Mouse (Mus musculus) layer of hippocampus, adult 11-12 months (tissue): ENCODE results near the gene Eif3m.

Experiments used
- DNase-seq: peaks from one replicate; pipeline ENCODE4 v3.0.0; 2022; ENCODE audit warnings: low spot score

Eif3m gene

GRCm38 (mm10) chr2:105016192-105016966 is 501 bp downstream of the Eif3m start:
- DNase-seq, result no peak

DNA sequence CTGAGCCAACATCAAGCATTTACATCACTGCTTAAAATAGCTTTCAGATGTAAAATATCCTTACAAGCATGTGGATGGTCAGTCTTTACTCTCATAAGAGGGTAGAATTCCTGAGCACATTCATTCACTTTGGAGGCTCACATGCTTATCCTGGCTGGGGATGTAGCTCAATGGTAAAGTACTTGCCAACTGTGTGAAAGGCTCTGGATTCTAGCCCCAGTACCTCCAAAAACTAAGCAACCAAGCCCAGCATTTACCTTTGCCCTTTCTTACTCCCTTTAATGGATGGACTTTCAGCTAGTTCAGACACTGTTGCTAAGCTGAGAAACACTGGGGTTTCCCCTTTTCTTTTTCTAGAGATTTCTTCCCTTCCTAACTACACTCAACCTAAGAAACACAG is 9.6 kb downstream of the Eif3m start:
- no peak for DNase-seq

- DNase-seq, result no peak
Observed at GRCm38 (mm10) chr2:104996201-104996600, 20.7 kb downstream of the Eif3m start.

DNA sequence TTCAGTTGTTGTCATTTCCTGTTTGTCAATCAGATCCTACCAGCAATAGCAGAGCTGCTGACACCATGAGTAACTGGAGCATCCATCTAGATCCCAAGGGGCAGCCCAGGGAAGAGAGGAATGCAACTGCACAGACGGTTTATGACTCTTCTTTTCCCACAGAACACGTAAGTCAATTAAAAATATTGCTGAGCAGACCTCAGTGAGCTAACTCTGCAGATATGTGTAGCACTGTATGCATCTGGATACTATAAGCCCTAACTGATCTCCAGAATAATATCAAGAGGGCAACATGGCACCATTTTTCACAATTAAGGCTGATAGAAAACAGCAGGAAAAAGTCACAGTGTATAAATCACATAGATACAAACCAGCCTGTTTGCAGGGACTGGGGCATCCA is 22.4 kb downstream of the Eif3m start:
- no peak for DNase-seq

GRCm38 (mm10) chr2:104988974-104989373 is 27.9 kb downstream of the Eif3m start:
- DNase-seq, result no peak

DNA sequence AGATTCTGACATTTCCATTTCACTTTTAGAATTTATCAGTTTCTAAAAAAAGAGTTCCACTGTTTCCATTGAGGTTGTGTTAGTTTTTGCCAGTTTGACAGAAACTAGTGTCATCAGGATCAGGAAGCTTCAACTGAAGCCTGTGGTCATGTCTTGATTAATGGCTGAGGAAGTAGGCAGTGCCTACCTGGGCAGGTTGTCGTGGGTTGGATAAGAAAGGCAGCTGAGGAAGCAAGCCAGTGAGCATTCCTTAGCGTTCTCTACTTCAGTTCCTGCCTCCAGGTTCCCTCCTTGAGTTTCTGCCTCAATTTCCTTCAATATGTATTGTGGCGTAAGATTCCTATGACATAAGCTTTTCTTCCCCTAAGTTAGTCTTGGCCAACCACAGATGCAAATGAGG is 31.1 kb downstream of the Eif3m start:
- DNase-seq, result no peak

- DNase-seq, result no peak
Observed at GRCm38 (mm10) chr2:104981712-104982111, 35.2 kb downstream of the Eif3m start.

GRCm38 (mm10) chr2:104964492-104964891 is 52.4 kb downstream of the Eif3m start:
- no peak for DNase-seq
